Mouse (Mus musculus) heart, embryonic 14.5 days (tissue): ENCODE measurements around the gene Ttyh1. TPM values are rescaled to one million over a fixed set of nuclear protein-coding genes. Genes with fewer than 3 reads are reported as not detected.
A peak's percentile ranks its signal among the peaks of the same experiment; 100 is the strongest.

Experiments used
- ATAC-seq: fragments of 200-750 bp; cut with Nextera tagmentation; 2 replicates; pipeline ENCODE4 v1.8.0; 2017; ENCODE audit warnings: low read depth, moderate TSS enrichment; ENCODE audit not compliant: insufficient number of reproducible peaks, insufficient read depth, low FRiP score
- H3K27ac ChIP-seq, 2 experiments: fragments of 200-500 bp in 1 of 2; fragments of 300-500 bp in 1 of 2; sonication (generic) in 1 of 2; replicated peaks in 1 of 2; 2 replicates each; pipeline ENCODE4 v1.5.1; 2012 to 2014; ENCODE audit warnings: low read depth in 2 of 2, low read length in 2 of 2, control low read depth in 1 of 2, mild to moderate bottlenecking in 1 of 2, mixed read lengths in 1 of 2; ENCODE audit not compliant: control insufficient read depth in 1 of 2, insufficient read depth in 1 of 2
- H3K27me3 ChIP-seq: fragments of 300-500 bp; sonication (generic); 2 replicates; pipeline ENCODE4 v1.6.1; 2014; ENCODE audit warnings: mild to moderate bottlenecking, low read length, control low read depth; ENCODE audit not compliant: control insufficient read depth, insufficient read depth
- H3K36me3 ChIP-seq: fragments of 300-500 bp; sonication (generic); 2 replicates; pipeline ENCODE4 v1.6.1; 2014; ENCODE audit warnings: mild to moderate bottlenecking, control low read depth, low read length, mixed read lengths; ENCODE audit not compliant: control insufficient read depth, insufficient read depth
- H3K4me1 ChIP-seq, 2 experiments: fragments of 200-500 bp in 1 of 2; fragments of 300-500 bp in 1 of 2; sonication (generic) in 1 of 2; 2 replicates each; pipeline ENCODE4 v1.6.1; 2012 to 2014; ENCODE audit warnings: low read length in 2 of 2, control low read depth in 1 of 2, mixed read lengths in 1 of 2; ENCODE audit not compliant: control insufficient read depth in 2 of 2, insufficient read depth in 2 of 2
- H3K4me2 ChIP-seq: fragments of 300-500 bp; sonication (generic); 2 replicates; pipeline ENCODE4 v1.6.1; 2014; ENCODE audit warnings: mild to moderate bottlenecking, low read length
- H3K4me3 ChIP-seq, 2 experiments: fragments of 200-500 bp in 1 of 2; fragments of 300-500 bp in 1 of 2; sonication (generic) in 1 of 2; 2 replicates each; pipeline ENCODE4 v1.5.1; 2012 to 2014; ENCODE audit warnings: low read length in 2 of 2, mild to moderate bottlenecking in 2 of 2, control low read depth in 1 of 2, low read depth in 1 of 2, moderate library complexity in 1 of 2; ENCODE audit not compliant: control insufficient read depth in 1 of 2, insufficient read depth in 1 of 2
- H3K9ac ChIP-seq: fragments of 300-500 bp; sonication (generic); 2 replicates; pipeline ENCODE4 v1.6.1; 2014; ENCODE audit warnings: mild to moderate bottlenecking, low read length
- H3K9me3 ChIP-seq: fragments of 300-500 bp; sonication (generic); 2 replicates; pipeline ENCODE4 v1.6.1; 2016; ENCODE audit warnings: low read length, control low read depth; ENCODE audit not compliant: control insufficient read depth
- WGBS: fragments of 180-500 bp; shearing (Covaris S2); extraction: QIAGEN DNeasy Blood & Tissue Kit; methylation state at CpG from one replicate; pipeline ENCODE4 v1.1.7; 2014; 5-methylcytosine and 5-hydroxymethylcytosine counted together
- polyA plus RNA-seq: library from polyadenylated mRNA; unstranded; fragments of >200 nt; fragmentation: Nextera tagmentation; extraction: Ambion mirVana; gene quantifications from 2 replicates; pipeline ENCODE4 v1.2.1, GENCODE M21; 2014

The Ttyh1 gene
- polyA plus RNA-seq, 1 experiment from 2014 or later, result 0.72 TPM

DNA sequence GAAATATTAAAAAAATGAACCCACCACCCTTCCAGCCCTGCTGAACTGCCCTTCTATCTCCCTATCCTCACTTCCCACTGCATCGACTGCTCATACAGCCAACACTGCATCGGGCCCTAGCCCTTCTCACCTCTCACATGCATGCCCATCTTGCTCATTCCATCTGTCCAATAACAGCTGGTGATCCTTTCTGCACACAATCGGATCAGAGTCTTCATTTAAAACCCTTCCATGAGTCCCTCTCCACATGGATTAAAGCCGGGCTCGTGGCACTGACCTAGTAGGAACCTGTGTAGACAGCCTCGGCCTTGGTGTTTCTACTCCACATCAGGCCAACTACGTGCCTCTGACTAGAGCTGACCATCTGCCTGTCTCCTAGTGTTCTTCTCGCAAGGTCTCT lies 12.8 kb downstream of the Ttyh1 start:
- Histone ChIP-seq H3K9me3 (no peaks in the 10 kb centered on the region), H3K27ac (no peak overlapping the region), H3K4me1 (peaks cover 0 to 17% of the 10 kb centered on the region in 2 experiments; a peak in 2 of 4 replicates), H3K27me3 (no peaks in the 10 kb centered on the region), H3K4me2 (no peak overlapping the region), H3K4me3 (no peak overlapping the region), H3K9ac (no peak overlapping the region), H3K36me3 (no peaks in the 10 kb centered on the region)
- WGBS, result 87% methylated on average over 8 of the region's 8 CpGs
- no peak for ATAC-seq

DNA sequence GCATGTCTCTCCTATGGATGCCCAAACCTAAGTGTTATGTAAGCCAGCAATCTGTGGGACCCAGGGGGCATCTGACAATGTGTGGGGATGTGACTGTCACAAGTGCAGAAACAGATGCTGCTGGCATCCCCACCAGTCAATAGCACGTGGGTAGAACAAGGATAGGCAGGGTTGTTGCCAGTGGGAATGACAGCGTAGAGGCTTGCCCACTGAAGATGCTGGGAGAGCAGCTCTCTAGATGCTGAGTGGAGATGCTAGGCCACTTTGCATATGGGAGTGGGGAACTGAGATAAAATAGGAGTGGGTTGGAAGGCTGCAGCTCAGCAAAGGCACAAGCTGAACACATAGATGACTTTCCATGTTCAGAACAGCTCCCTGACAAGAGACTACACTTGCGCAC lies 13.4 kb downstream of the Ttyh1 start:
- Histone ChIP-seq H3K27me3 (no peaks in the 10 kb centered on the region), H3K4me2 (no peak overlapping the region), H3K27ac (no peak overlapping the region), H3K9ac (no peak overlapping the region), H3K4me1 (peaks cover 0 to 18% of the 10 kb centered on the region in 2 experiments; a peak in 2 of 4 replicates), H3K9me3 (no peaks in the 10 kb centered on the region), H3K4me3 (no peak overlapping the region), H3K36me3 (no peaks in the 10 kb centered on the region)
- no peak for ATAC-seq
- 93% methylated on average over 3 of the region's 3 CpGs for WGBS

DNA sequence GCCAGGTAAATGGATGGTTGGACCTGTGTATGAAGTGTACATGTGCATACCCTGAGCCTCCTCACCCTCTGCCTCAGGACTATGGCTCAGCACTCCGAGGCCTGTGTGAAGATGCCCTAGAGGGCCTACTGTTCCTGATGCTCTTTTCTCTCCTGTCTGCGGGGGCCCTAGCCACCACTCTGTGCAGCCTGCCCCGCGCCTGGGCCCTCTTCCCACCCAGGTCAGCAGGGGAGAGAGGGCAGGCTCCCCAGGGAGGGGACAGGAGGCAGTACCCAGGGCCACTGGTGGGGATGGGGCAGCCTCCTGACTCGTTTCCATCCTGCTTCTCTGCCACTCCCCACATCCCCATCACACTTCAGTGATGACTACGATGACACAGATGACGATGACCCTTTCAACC lies 13.8 kb downstream of the Ttyh1 start:
- WGBS, result 71% methylated on average over 5 of the region's 7 CpGs
- H3K9me3 ChIP-seq, result no peaks in the 10 kb centered on the region
- H3K9ac ChIP-seq, result no peak overlapping the region
- H3K4me2 ChIP-seq, result no peak overlapping the region
- no peak overlapping the region for H3K4me3 ChIP-seq
- H3K27ac ChIP-seq, result no peak overlapping the region
- ATAC-seq, result no peak
- peaks cover 0 to 23% of the 10 kb centered on the region in 2 experiments; a peak in 2 of 4 replicates for H3K4me1 ChIP-seq
- no peaks in the 10 kb centered on the region for H3K27me3 ChIP-seq
- H3K36me3 ChIP-seq, result peaks cover 2% of the 10 kb centered on the region

DNA sequence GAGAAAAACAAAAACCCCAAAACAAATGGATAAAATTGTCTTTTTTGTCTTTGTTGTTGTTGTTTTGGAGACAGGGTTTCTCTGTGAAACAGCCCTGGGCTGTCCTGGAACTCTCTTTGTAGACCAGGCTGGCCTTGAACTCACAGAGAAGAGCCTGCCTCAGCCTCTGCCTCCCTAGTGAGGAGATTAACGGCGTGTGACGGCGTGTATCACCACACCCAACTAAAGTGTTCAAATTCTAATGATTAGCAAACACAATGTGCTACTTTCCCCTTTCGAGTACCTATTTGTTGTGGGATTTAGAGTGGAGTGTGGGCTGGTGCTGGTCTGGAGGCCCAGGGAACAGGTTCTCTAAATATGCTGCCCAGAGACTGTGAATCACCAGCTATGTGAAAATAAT lies 15.7 kb downstream of the Ttyh1 start:
- Histone ChIP-seq H3K9ac (no peak overlapping the region), H3K27ac (no peak overlapping the region), H3K4me1 (peaks cover 0 to 26% of the 10 kb centered on the region in 2 experiments; a peak in 3 of 4 replicates), H3K9me3 (no peaks in the 10 kb centered on the region), H3K36me3 (peaks cover 21% of the 10 kb centered on the region), H3K4me3 (no peak overlapping the region), H3K27me3 (no peaks in the 10 kb centered on the region), H3K4me2 (no peak overlapping the region)
- WGBS, result 92% methylated on average over 5 of the region's 5 CpGs
- no peak for ATAC-seq

DNA sequence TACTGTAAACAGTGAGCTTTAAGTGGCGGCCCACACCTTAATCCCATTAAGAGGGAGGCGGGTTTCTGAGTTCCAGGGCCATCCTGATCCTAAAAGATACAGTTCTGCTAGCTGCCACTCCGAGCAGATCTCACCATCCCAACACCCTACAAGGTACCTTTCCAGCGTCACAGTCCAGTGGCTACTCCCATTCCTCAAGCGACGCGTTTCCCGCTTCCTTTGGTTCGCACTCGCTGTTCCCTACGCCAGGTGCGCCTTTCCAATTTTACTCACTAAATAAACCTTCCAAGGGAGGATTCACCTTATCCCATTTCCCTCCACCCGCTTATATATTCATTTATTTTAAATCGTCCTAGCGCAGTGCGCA lies 17.2 kb downstream of the Ttyh1 start:
- H3K4me3 ChIP-seq, result peak overlapping the region; percentile 66 to 93
- WGBS, result 1% methylated on average over 16 of the region's 16 CpGs
- peak; percentile 6; the same call in 1 of the 2 replicates for ATAC-seq
- H3K27me3 ChIP-seq, result no peaks in the 10 kb centered on the region
- H3K9me3 ChIP-seq, result no peaks in the 10 kb centered on the region
- peaks cover 0 to 18% of the 10 kb centered on the region in 2 experiments; a peak in 3 of 4 replicates for H3K4me1 ChIP-seq
- peak overlapping the region; percentile 45 to 91 for H3K27ac ChIP-seq
- peak overlapping the region; percentile 83 for H3K4me2 ChIP-seq
- peaks cover 36% of the 10 kb centered on the region for H3K36me3 ChIP-seq
- H3K9ac ChIP-seq, result peak overlapping the region; percentile 91

DNA sequence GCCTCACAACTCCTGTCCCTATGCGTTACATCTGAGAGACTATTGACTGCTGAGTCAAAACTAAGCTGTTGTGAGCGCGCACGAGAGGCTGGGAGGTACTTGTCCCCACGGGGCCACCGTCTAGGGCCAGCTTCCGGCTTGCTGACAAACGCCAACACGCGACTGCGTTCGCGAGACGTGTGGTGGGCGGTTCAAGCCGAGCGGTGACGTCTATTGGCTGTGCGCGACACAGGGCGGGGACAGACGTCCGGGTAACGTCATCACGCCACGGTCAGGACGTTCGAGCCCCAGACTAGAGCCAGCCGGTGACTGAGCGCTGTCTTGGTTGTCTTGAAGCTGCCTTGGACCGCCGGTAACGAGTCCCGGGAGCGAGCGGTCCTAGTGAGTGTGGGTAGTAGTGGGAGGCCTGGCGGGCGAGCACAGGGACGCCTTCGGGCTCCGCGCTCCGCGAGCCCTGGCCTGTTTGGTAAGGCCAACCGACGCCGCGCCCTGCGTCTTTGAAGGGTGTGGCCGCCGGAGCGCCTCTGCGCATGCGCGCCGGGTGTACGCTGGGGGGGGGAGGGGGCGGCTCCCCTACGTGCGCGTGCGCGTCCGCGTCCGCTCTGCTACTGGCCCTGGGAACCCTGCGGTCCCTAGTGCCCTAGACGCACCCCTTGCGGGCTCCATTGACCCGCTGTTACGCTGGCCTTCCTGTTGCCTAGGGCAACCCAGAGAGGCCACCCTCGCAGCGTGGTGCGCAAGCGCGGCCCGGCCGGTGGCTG lies 17.7 kb downstream of the Ttyh1 start, which contains the start of gene Leng8:
Leng8 (plus strand) TSS at position 269 of the 761 bp plus-strand sequence.
- Histone ChIP-seq H3K4me2 (peak within 1 kb of the TSS; percentile 95), H3K27me3 (no peaks in the 10 kb centered on the region), H3K9ac (peak within 1 kb of the TSS; percentile 91), H3K9me3 (no peaks in the 10 kb centered on the region), H3K27ac (peak within 1 kb of the TSS; percentile 91), H3K4me1 (peaks cover 0 to 14% of the 10 kb centered on the region in 2 experiments; a peak in 3 of 4 replicates), H3K4me3 (peak within 1 kb of the TSS; percentile 78 to 93), H3K36me3 (peaks cover 42% of the 10 kb centered on the region)
- ATAC-seq, result peak; percentile 98
- WGBS, result under 1% methylated on average over 64 of the region's 78 CpGs

DNA sequence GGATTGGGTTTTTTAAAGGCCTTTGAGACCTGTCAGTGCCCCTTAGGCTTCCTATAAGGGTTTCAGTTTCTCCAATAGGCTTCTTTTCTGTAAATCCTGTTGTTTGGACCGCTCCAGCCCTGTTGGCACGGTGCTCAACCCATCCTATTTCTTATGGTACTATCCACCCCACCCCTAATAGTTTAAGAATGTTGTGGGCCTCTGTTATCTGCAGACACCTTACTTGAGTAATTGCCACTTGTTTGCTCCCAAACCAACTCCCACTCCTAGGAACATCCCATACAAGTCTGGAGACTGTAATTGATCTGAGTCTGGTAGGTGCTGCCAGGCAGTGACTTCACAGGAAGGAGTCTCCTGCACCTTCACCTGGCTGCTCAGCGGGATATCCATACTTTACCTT lies 18.5 kb downstream of the Ttyh1 start:
- Histone ChIP-seq H3K4me3 (peak overlapping the region; percentile 78 to 93), H3K9me3 (no peaks in the 10 kb centered on the region), H3K9ac (peak overlapping the region; percentile 91), H3K4me1 (peaks cover 0 to 14% of the 10 kb centered on the region in 2 experiments; a peak in 3 of 4 replicates), H3K4me2 (peak overlapping the region; percentile 95), H3K27ac (peak overlapping the region in 1 of 2 experiments; percentile 91; a peak in 2 of 4 replicates), H3K36me3 (peaks cover 50% of the 10 kb centered on the region), H3K27me3 (no peaks in the 10 kb centered on the region)
- no peak for ATAC-seq
- 57% methylated on average over 3 of the region's 3 CpGs for WGBS
